Mouse (Mus musculus) heart, postnatal 14 days (tissue): ENCODE measurements around the gene Apbb2. TPM values are rescaled to one million over a fixed set of nuclear protein-coding genes. Genes with fewer than 3 reads are reported as not detected.

Experiments
- DNase-seq, 2 experiments: peaks; one replicate each; pipeline ENCODE4 v3.0.0; 2021 to 2022
- intact Hi-C: fragments of 180-260 bp; cut with DNase I; formaldehyde crosslinking; loops from one replicate; pipeline ENCODE4 v1.15.1; 2025
- total RNA-seq, 2 experiments: library from RNA; stranded (reverse); gene quantifications; 2 replicates each; pipeline ENCODE4 v1.2.3; 2021

Gene Apbb2
- total RNA-seq, 2 experiments from 2014 or later, result 48.0 to 55.1 TPM

GRCm38 (mm10) chr5:66497479-66498087, 121.0 kb downstream of the Apbb2 start:
- DNase-seq, result no peak
- intact Hi-C loops, result no loop called here

GRCm38 (mm10) chr5:66496881-66497360, 121.7 kb downstream of the Apbb2 start:
- DNase-seq, result no peak
- intact Hi-C loops, result no loop called here

GRCm38 (mm10) chr5:66494651-66495050, 123.9 kb downstream of the Apbb2 start:
- DNase-seq, result no peak
- intact Hi-C loops, result no loop called here

- no peak for DNase-seq
- intact Hi-C loops, result no loop called here
Measured at GRCm38 (mm10) chr5:66492563-66492960, 126.0 kb downstream of the Apbb2 start.

GRCm38 (mm10) chr5:66491907-66492562, 126.5 kb downstream of the Apbb2 start:
- no peak for DNase-seq
- intact Hi-C loops, result no loop called here

- DNase-seq, result no peak
- intact Hi-C loops, result no loop called here
Measured at GRCm38 (mm10) chr5:66486028-66486427, 132.6 kb downstream of the Apbb2 start.

- intact Hi-C loops, result no loop called here
- no peak for DNase-seq
Measured at GRCm38 (mm10) chr5:66476266-66476665, 142.3 kb downstream of the Apbb2 start.

GRCm38 (mm10) chr5:66475824-66476223, 142.8 kb downstream of the Apbb2 start:
- intact Hi-C loops, result no loop called here
- no peak for DNase-seq

GRCm38 (mm10) chr5:66474153-66474552, 144.4 kb downstream of the Apbb2 start:
- intact Hi-C loops, result loop anchor here (5.0 kb wide), 1 partner anchor 143 kb away; the partner anchor contains the start of gene Apbb2
- no peak for DNase-seq

- intact Hi-C loops, result loop anchor here (5.0 kb wide), 1 partner anchor 144 kb away; the partner anchor contains the start of gene Apbb2
- DNase-seq, result peak in 1 of 2 experiments; percentile 10
Measured at GRCm38 (mm10) chr5:66473599-66473998, 145.0 kb downstream of the Apbb2 start.

- intact Hi-C loops, result loop anchor here (5.0 kb wide), 1 partner anchor 146 kb away; the partner anchor contains the start of gene Apbb2
- DNase-seq, result no peak
Measured at GRCm38 (mm10) chr5:66470837-66471236, 147.7 kb downstream of the Apbb2 start.

GRCm38 (mm10) chr5:66469685-66470084, 148.9 kb downstream of the Apbb2 start:
- intact Hi-C loops, result loop anchor here (5.0 kb wide), 1 partner anchor 148 kb away; the partner anchor contains the start of gene Apbb2

GRCm38 (mm10) chr5:66468331-66469001, 150.1 kb downstream of the Apbb2 start:
- intact Hi-C loops, result no loop called here
- no peak for DNase-seq

More at GRCm38 (mm10) chr5:66469685-66470084, 148.9 kb downstream of the Apbb2 start:
- peak; percentile 42 to 48 for DNase-seq

- intact Hi-C loops, result loop anchor here (5.0 kb wide), 1 partner anchor 35 kb away; no protein-coding TSS in a partner anchor
- DNase-seq, result no peak
Measured at GRCm38 (mm10) chr5:66462665-66463064, 155.9 kb downstream of the Apbb2 start.

- DNase-seq, result no peak
- intact Hi-C loops, result no loop called here
Measured at GRCm38 (mm10) chr5:66458851-66459250, 159.7 kb downstream of the Apbb2 start.

- intact Hi-C loops, result no loop called here
- no peak for DNase-seq
Measured at GRCm38 (mm10) chr5:66455271-66455670, 163.3 kb downstream of the Apbb2 start.

GRCm38 (mm10) chr5:66454826-66455225, 163.8 kb downstream of the Apbb2 start:
- intact Hi-C loops, result no loop called here
- DNase-seq, result no peak

- no peak for DNase-seq
- intact Hi-C loops, result no loop called here
Measured at GRCm38 (mm10) chr5:66453106-66453505, 165.5 kb downstream of the Apbb2 start.

- intact Hi-C loops, result no loop called here
- no peak for DNase-seq
Measured at GRCm38 (mm10) chr5:66451561-66451960, 167.0 kb downstream of the Apbb2 start.

GRCm38 (mm10) chr5:66445497-66445896, 173.1 kb downstream of the Apbb2 start:
- DNase-seq, result no peak
- intact Hi-C loops, result no loop called here

- no peak for DNase-seq
- intact Hi-C loops, result no loop called here
Measured at GRCm38 (mm10) chr5:66442260-66442659, 176.3 kb downstream of the Apbb2 start.
